Mouse (Mus musculus): ENCODE data around the gene Bach2. TPM values are rescaled to one million over a fixed set of nuclear protein-coding genes. Genes with fewer than 3 reads are reported as not detected.

The Bach2 gene
- polyA plus RNA-seq, 2 experiments = 0.45 to 0.67 TPM

DNA sequence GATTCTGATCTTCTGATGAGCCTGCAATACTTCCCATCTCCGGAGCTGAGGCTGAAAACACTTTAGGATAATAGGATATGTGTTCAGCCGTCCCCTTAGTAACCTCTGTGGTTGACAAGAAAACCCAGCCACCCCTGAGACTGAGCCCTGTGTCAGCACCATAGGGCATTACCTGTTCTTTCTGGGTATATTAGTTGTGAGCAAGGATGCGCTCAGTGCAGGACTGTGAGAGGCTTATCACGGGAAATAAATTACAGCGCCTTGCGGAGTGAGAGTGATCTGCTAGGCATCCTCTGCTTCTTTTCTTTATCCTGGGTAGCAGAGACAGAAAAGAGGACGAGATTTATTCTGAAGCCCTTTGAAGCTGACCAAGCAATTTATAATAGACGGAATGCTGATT lies 129.7 kb downstream of the Bach2 start:
- no peaks in the 10 kb centered on the region for H3K27me3 ChIP-seq (ENCODE audit: control insufficient read depth, insufficient read depth, low read length)
- no peaks in the 10 kb centered on the region for H3K9me3 ChIP-seq (ENCODE audit: control insufficient read depth, low read length)
- H3K9ac ChIP-seq (replicated peaks) = no peak overlapping the region
- 61% methylated on average over 8 of the region's 8 CpGs for WGBS (ENCODE audit: insufficient replicate concordance)
- no peak overlapping the region for H3K27ac ChIP-seq
- H3K4me2 ChIP-seq (ENCODE audit: low read depth) = no peak overlapping the region
- no peak overlapping the region for H3K4me3 ChIP-seq (ENCODE audit: insufficient read depth in 1 of 2, low read depth in 2 of 2, low read length in 2 of 2)
- DNase-seq (ENCODE audit: low read depth in 3 of 3, low spot score in 3 of 3) (no peak), ATAC-seq (ENCODE audit: insufficient read depth) (no peak)
- TF ChIP-seq CTCF (IDR thresholded peaks at IDR 0.05; ENCODE audit: low read depth) (no peak), EP300 (IDR thresholded peaks at IDR 0.05; ENCODE audit: low read depth) (no peak)
- H3K4me1 ChIP-seq (replicated peaks; ENCODE audit: control insufficient read depth in 2 of 2, insufficient read depth in 2 of 2, low read length in 1 of 2) = peaks cover 0 to 9% of the 10 kb centered on the region in 2 experiments; a peak in 2 of 4 replicates
- H3K36me3 ChIP-seq (replicated peaks; ENCODE audit: control insufficient read depth, insufficient read depth, low read depth) = no peaks in the 10 kb centered on the region

DNA sequence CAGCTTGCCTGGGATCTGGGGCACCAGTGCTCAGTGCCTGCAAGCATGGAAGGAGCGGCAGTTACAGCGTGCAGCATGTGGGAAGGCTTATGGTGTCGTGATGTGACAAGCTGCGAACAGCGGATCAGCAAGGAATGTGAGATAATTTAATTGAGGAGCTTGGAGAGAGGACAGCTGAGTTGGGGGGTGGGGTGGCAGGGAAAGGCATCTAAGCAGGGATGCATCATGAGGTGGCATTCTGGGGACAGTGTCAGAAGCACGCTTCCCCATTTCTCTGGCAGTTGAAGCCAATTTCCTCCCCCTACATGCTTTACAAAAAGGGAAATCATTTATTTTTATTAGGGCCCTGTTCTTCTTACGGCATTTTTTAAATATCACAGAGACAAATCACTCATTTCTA lies 134.5 kb downstream of the Bach2 start:
- ATAC-seq (ENCODE audit: insufficient read depth) (no peak), DNase-seq (ENCODE audit: low read depth in 3 of 3, low spot score in 3 of 3) (no peak)
- Histone ChIP-seq H3K4me3 (ENCODE audit: insufficient read depth in 1 of 2, low read depth in 2 of 2, low read length in 2 of 2) (no peak overlapping the region), H3K9me3 (ENCODE audit: control insufficient read depth, low read length) (no peaks in the 10 kb centered on the region), H3K27me3 (ENCODE audit: control insufficient read depth, insufficient read depth, low read length) (no peaks in the 10 kb centered on the region), H3K27ac (no peak overlapping the region), H3K36me3 (replicated peaks; ENCODE audit: control insufficient read depth, insufficient read depth, low read depth) (no peaks in the 10 kb centered on the region), H3K9ac (replicated peaks) (no peak overlapping the region), H3K4me2 (ENCODE audit: low read depth) (no peak overlapping the region), H3K4me1 (replicated peaks; ENCODE audit: control insufficient read depth in 2 of 2, insufficient read depth in 2 of 2, low read length in 1 of 2) (peaks cover 0 to 7% of the 10 kb centered on the region in 2 experiments; a peak in 2 of 4 replicates)
- WGBS (ENCODE audit: insufficient replicate concordance) = 19% methylated on average over 7 of the region's 7 CpGs
- TF ChIP-seq EP300 (IDR thresholded peaks at IDR 0.05; ENCODE audit: low read depth) = no peak
- no peak for TF ChIP-seq CTCF (IDR thresholded peaks at IDR 0.05; ENCODE audit: low read depth)

DNA sequence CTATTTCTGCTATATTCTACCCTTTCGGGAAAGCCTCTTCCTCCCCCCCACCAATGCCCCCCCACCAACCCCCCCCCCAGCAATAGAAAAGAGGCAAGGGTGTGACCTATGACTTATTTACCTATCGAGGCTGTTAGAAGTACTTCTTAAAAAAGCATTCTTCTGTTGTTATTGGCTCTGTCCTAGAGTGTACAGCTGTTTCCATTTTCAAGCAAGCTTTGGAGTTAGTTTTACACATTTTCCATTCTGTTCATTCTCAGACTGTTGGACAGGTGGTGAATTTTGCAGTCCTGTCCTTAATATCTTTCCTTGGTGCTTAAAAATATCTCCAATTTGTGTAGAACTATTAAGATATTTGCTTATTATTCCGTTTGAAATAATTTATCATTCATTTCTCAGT lies 134.9 kb downstream of the Bach2 start:
- TF ChIP-seq EP300 (IDR thresholded peaks at IDR 0.05; ENCODE audit: low read depth) = no peak
- no peak for TF ChIP-seq CTCF (IDR thresholded peaks at IDR 0.05; ENCODE audit: low read depth)
- no peaks in the 10 kb centered on the region for H3K27me3 ChIP-seq (ENCODE audit: control insufficient read depth, insufficient read depth, low read length)
- no peaks in the 10 kb centered on the region for H3K36me3 ChIP-seq (replicated peaks; ENCODE audit: control insufficient read depth, insufficient read depth, low read depth)
- ATAC-seq (ENCODE audit: insufficient read depth) (no peak), DNase-seq (ENCODE audit: low read depth in 3 of 3, low spot score in 3 of 3) (no peak)
- H3K4me1 ChIP-seq (replicated peaks; ENCODE audit: control insufficient read depth in 2 of 2, insufficient read depth in 2 of 2, low read length in 1 of 2) = peaks cover 0 to 7% of the 10 kb centered on the region in 2 experiments; a peak in 2 of 4 replicates
- no peak overlapping the region for H3K27ac ChIP-seq
- 20% methylated on average over 3 of the region's 3 CpGs for WGBS (ENCODE audit: insufficient replicate concordance)
- no peak overlapping the region for H3K9ac ChIP-seq (replicated peaks)
- no peak overlapping the region for H3K4me3 ChIP-seq (ENCODE audit: insufficient read depth in 1 of 2, low read depth in 2 of 2, low read length in 2 of 2)
- H3K9me3 ChIP-seq (ENCODE audit: control insufficient read depth, low read length) = no peaks in the 10 kb centered on the region
- no peak overlapping the region for H3K4me2 ChIP-seq (ENCODE audit: low read depth)

DNA sequence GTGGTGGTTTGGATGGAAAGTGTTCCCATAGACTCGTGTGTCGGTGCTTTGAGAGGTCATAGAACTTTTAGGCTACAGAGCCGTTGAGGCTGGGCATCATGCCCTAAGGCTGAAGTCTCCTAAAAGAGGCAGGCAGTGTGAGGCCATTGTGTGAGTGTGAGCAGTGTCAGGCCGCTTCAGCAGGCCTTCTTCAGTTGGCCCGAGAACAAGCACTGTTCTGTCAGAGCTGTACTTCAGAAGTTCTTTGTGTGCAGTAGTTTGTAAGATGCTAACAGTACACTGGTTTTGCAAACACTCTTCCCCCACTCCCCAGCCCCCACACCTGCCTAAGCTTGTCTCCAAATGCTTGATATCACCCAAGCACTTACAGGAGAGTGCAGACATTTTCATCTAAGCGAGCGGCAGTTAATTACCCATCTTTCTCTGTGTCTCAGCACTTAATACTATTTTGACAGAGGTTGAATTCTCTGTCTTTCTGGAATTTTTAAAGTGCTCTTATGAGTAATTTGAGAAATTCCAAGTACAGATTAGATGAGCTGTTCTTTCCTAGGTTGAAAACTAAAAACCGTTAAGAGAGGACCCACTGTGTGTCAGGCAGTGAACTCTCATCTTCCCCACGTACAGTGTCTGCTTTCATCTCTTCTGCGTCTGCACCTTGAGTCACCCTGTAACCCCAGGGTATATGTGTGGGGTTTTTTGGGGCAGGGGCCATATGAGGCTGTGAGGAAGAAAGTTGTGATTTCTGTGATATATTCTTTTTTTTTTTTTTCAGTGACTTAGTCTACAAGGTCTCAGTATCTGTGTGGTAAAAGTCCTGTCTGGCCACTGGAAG lies 136.4 kb downstream of the Bach2 start:
- Histone ChIP-seq H3K4me1 (replicated peaks; ENCODE audit: control insufficient read depth in 2 of 2, insufficient read depth in 2 of 2, low read length in 1 of 2) (peaks cover 0 to 7% of the 10 kb centered on the region in 2 experiments; a peak in 2 of 4 replicates), H3K27ac (no peak overlapping the region), H3K9me3 (ENCODE audit: control insufficient read depth, low read length) (no peaks in the 10 kb centered on the region), H3K4me3 (ENCODE audit: insufficient read depth in 1 of 2, low read depth in 2 of 2, low read length in 2 of 2) (no peak overlapping the region), H3K27me3 (ENCODE audit: control insufficient read depth, insufficient read depth, low read length) (no peaks in the 10 kb centered on the region), H3K9ac (replicated peaks) (no peak overlapping the region), H3K36me3 (replicated peaks; ENCODE audit: control insufficient read depth, insufficient read depth, low read depth) (no peaks in the 10 kb centered on the region), H3K4me2 (ENCODE audit: low read depth) (no peak overlapping the region)
- TF ChIP-seq EP300 (IDR thresholded peaks at IDR 0.05; ENCODE audit: low read depth) = no peak
- TF ChIP-seq CTCF (IDR thresholded peaks at IDR 0.05; ENCODE audit: low read depth) = no peak
- 76% methylated on average over 10 of the region's 10 CpGs for WGBS (ENCODE audit: insufficient replicate concordance)
- ATAC-seq (ENCODE audit: insufficient read depth) (no peak), DNase-seq (ENCODE audit: low read depth in 3 of 3, low spot score in 3 of 3) (no peak)

DNA sequence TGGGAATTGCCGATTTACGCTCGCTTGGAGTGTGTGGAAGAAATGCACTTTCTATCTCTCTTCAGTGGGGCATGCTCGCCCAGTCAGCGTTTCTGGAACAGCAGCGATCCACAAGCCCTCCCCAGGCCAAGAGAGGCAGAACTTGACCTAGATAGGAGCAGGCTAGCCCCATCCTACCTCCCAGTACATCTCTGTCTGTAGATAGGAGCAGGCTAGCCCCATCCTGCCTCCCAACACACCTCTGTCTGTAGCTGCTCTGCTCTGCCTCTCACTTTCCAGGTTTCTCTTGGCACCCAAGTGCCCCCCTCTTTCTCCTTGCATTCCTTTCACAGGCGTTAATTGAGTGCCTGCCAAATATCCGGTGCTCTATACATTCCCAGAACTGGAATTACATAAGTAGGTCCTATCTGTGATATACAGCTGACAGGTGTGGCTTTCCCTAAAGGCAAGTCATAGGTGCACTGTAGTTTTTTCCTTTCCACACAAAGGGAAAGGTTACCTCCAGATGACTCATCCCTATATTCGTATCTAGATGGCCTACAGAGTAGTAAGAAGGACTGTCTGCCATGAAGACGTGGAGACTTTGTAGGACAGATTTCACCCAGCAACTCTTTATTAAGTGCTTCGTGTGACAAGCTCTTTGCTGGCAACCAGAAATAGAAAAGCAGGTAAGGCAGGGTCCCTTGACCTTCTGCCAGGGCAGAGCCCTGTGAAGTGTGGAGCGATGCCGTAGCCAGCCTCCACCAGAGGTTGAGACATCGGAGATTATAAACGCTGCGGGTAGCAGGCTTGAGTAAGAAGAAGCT lies 137.3 kb downstream of the Bach2 start:
- Histone ChIP-seq H3K9me3 (ENCODE audit: control insufficient read depth, low read length) (no peaks in the 10 kb centered on the region), H3K9ac (replicated peaks) (no peak overlapping the region), H3K4me2 (ENCODE audit: low read depth) (no peak overlapping the region), H3K4me3 (ENCODE audit: insufficient read depth in 1 of 2, low read depth in 2 of 2, low read length in 2 of 2) (no peak overlapping the region), H3K27me3 (ENCODE audit: control insufficient read depth, insufficient read depth, low read length) (no peaks in the 10 kb centered on the region), H3K36me3 (replicated peaks; ENCODE audit: control insufficient read depth, insufficient read depth, low read depth) (no peaks in the 10 kb centered on the region), H3K27ac (no peak overlapping the region), H3K4me1 (replicated peaks; ENCODE audit: control insufficient read depth in 2 of 2, insufficient read depth in 2 of 2, low read length in 1 of 2) (peaks cover 0 to 7% of the 10 kb centered on the region in 2 experiments; a peak in 2 of 4 replicates)
- no peak for TF ChIP-seq CTCF (IDR thresholded peaks at IDR 0.05; ENCODE audit: low read depth)
- no peak for TF ChIP-seq EP300 (IDR thresholded peaks at IDR 0.05; ENCODE audit: low read depth)
- DNase-seq (ENCODE audit: low read depth in 3 of 3, low spot score in 3 of 3) (no peak), ATAC-seq (ENCODE audit: insufficient read depth) (no peak)
- WGBS (ENCODE audit: insufficient replicate concordance) = 64% methylated on average over 16 of the region's 16 CpGs
